Mouse (Mus musculus) layer of hippocampus, adult 8-10 months (tissue): ENCODE results near the gene Olfr550. TPM values are rescaled to one million over a fixed set of nuclear protein-coding genes. Genes with fewer than 3 reads are reported as not detected.
"Not testable (repeated sequence)": the region's sequence is repeated elsewhere in the genome, so short reads cannot be mapped to it uniquely, and the experiment has no call there.

Experiments used
- DNase-seq, 2 experiments: peaks; one replicate each; pipeline ENCODE4 v3.0.0; 2022; ENCODE audit warnings: low spot score in 2 of 2
- total RNA-seq, 4 experiments: library from RNA; stranded (reverse); gene quantifications; 2 replicates each; pipeline ENCODE4 v1.2.4; 2022

Gene Olfr550
- total RNA-seq = 1 to 10 TPM; 1.3 to 3.4 (median 2.2) TPM

DNA sequence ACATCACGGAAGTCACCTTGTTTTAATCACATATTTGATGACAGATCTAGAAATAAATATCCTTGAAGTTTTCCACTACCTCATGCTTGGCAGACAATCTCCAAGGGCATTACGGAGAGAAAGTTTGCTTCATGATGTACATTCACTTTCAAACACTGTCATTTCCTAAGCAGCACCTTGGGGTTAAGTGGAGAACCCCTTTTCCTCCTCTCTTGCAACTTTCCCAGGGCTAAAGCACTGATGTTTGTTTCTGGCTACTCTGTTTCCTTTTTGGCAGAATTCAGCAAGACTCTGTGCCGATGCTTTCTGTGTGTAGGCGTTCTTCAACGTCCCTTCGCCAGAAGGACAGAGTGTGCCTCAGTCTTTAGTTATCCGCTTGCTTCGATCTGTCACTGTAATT lies at the start of gene Olfr550:
Olfr550 (plus strand) TSS at position 301 of the 400 bp plus-strand sequence.
- no peak for DNase-seq

GRCm38 (mm10) chr7:102529052-102529451 lies 42.2 kb upstream of the Olfr550 start:
- no peak for DNase-seq

GRCm38 (mm10) chr7:102534449-102534848 lies 36.8 kb upstream of the Olfr550 start, which contains the start of gene Olfr547:
Olfr547 (plus strand) TSS chr7:102534749.
- DNase-seq = no peak

- DNase-seq = no peak
Measured at GRCm38 (mm10) chr7:102540596-102540995, 30.6 kb upstream of the Olfr550 start, which contains the start of gene Olfr548-ps1. Olfr548-ps1 (plus strand) TSS chr7:102540896.

DNA sequence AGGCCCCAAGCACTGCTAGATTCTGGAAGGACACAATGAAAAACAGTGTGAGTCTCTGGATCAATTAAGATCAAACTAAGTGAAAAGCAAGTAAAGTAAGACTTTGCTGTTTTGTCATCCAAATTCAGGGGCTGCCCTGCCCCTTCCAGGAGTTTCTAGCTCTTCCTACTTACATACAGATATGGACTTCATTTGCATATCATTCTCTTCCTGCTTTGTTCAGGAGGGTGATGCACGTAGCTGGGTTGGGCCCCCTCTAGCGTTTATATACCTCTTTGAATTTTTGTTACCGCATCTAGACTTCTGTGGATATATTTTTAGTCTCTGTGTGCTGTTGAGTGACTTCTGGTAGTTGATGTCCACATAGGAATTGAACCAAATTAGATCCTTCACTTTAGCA lies 30.0 kb upstream of the Olfr550 start:
- no peak for DNase-seq

GRCm38 (mm10) chr7:102549570-102549969 lies 21.7 kb upstream of the Olfr550 start, which contains the start of gene Olfr549:
Olfr549 (plus strand) TSS chr7:102549870.
- DNase-seq = no peak

DNA sequence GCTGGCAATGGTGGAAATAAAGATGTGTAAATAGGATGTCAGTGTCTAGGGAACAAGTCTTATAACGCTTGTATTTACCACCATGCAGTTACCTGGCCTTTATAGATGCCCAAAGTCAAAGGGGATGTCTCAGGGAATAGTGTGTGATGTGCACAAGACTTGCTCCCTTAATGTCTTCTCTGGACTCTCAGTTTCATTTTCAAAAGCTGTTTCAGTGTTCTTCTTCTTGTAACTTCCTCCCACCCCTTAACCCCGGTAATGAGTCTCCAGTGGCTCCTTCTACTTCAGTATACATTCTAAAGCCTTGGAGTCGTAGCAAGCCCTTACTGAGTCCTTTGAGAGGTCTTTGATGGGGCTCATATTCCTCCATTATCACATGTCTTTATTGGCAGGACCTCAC lies 18.0 kb upstream of the Olfr550 start:
- no peak for DNase-seq

GRCm38 (mm10) chr7:102564999-102565997 lies 5.9 kb upstream of the Olfr550 start, which contains the start of gene Trim21:
Trim21 (minus strand) TSS chr7:102565486.
- peak; percentile 34 to 38 for DNase-seq

GRCm38 (mm10) chr7:102566219-102566618 lies 5.0 kb upstream of the Olfr550 start:
- DNase-seq = no peak

DNA sequence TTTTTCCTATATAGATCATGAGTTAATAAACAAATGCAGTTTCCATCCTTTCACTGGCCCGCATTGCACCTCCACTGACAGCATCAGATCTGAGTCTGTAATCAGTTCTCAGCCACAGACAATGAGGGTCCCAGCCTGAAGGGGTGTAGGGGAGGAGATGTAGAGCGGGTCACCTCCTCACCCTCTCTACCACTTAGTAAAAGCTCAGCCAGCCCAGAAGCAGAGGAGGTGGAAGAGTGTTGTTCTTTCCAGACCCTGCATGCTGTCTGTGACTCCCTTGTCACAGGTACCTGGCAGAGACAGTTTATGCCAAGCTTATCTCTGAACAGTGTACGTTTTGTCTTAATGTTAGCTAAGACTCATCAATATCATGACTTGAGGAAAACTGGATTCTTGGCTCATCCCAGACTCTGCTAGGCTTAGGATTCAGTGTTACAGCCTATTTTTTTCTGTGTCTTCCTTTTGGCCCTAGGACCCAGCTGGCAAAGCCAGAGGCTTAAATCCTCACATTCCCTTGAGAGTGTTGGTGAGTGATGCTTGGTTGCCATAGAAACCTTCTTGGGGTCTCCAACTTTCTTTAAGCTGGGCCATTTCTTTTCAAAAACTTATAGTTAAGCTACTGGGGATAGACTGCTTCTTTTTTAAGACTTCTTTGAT lies 2.1 kb downstream of the Olfr550 start:
- DNase-seq = no peak

- no peak for DNase-seq
Measured at GRCm38 (mm10) chr7:102575998-102576397, 4.8 kb downstream of the Olfr550 start.

- DNase-seq = no peak
Measured at GRCm38 (mm10) chr7:102591786-102592185, 20.5 kb downstream of the Olfr550 start, which contains the start of gene Olfr551. Olfr551 (minus strand) TSS chr7:102591886.

DNA sequence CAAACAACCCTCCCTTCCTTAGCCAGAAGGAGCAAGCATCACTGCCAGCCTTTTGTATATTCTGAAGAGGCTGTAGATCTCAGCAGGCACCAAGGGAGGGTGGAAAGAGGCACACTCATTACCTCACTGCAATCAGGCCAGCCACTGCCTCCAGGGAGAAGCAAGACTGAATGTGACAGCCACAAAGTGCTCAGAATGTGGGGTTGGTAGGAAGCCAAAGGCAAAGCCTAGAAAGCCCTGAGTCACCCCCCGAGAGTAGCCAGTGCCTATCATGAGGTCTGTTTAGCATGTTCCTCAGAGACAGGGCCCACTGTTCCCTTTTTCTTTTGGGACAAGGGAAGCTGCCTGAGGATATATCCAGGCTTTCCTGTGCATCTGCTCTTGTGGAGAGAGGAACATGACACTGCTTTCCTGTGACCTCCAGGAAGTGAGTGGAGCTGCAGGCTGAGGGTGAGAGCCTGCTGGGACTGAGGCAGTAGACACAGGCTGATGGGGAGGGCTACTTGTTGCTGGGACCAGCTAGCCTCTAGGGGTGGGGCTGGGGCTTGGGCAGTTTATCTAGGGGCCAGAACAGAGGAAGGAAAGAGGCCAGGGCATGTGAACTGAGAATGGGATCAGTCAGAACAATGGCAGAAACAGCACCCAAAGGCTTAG lies 26.3 kb downstream of the Olfr550 start, which contains the start of gene Olfr552:
Olfr552 (plus strand) TSS at position 393 of the 654 bp plus-strand sequence.
- no peak for DNase-seq

DNA sequence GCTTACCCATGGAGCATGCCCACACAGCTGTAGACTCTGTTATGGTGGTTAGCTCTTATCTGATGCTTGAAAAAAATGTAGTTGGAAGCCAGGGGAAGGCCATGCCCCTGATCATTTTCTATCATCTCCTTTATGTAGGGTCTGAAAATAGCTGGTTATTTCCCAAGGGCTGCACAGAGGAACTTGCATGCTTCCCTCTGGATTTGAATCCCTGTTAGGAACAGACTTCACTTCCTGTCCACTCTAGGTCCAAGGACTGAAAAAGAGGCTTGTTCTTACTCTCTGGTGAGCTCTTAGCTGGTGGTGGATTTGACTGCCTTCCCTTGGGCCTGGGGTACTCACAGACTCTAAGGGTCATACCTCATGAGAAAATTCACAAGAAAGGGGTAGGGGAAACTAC lies 46.9 kb downstream of the Olfr550 start, which contains the start of gene Olfr553:
Olfr553 (minus strand) TSS at position 101 of the 400 bp plus-strand sequence.
- DNase-seq = no peak

- DNase-seq = no peak
Measured at GRCm38 (mm10) chr7:102619608-102620007, 48.4 kb downstream of the Olfr550 start.

DNA sequence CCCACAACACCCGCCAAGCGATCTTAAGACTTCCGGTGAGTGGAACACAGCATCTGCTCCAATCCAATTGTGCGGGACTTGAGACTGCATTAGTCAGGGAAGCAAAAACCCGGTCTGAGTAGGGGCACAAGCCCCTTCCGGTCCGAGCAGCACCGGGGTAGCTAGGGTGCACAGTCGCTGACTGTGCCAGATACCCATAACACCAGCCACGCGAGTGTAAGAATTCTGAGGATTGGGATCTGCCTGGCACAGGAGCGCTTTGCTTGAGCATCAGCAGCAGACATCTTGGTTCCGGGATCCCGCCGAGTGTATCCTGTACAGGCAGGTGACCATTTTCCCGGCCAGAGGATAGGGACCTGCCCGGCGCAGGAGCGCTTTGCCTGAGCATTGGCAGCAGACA lies 49.1 kb downstream of the Olfr550 start:
- DNase-seq = not testable (repeated sequence)

Other genes with a start within 250 kb of the Olfr550 start
- 10 to 100 TPM; 10.7 to 12.0 (median 11.5) TPM for gene Rrm1, start 129.7 kb upstream of the Olfr550 start, total RNA-seq
- not detected for gene Olfr543, start 89.8 kb upstream of the Olfr550 start, total RNA-seq
- gene Olfr544, start 83.1 kb upstream of the Olfr550 start, total RNA-seq = not detected
- gene Olfr545, start 71.9 kb upstream of the Olfr550 start, total RNA-seq = not detected
- gene Olfr547, start 36.7 kb upstream of the Olfr550 start, total RNA-seq = not detected
- not detected for gene Olfr548-ps1, start 30.5 kb upstream of the Olfr550 start, total RNA-seq
- not detected for gene Olfr549, start 21.6 kb upstream of the Olfr550 start, total RNA-seq
- 1 to 10 TPM; 3.5 to 5.9 (median 4.8) TPM for gene Trim21, start 6.0 kb upstream of the Olfr550 start, total RNA-seq
- not detected for gene Olfr551, start 20.4 kb downstream of the Olfr550 start, total RNA-seq
- under 1 TPM; 0.14 to 0.33 (median 0.18) TPM for gene Olfr552, start 26.3 kb downstream of the Olfr550 start, total RNA-seq
- not detected for gene Olfr553, start 46.8 kb downstream of the Olfr550 start, total RNA-seq
- under 1 TPM in 1 of 4 experiments, not detected in 3; 0.24 TPM for gene Olfr554, start 67.0 kb downstream of the Olfr550 start, total RNA-seq
- not detected for gene Olfr555, start 87.4 kb downstream of the Olfr550 start, total RNA-seq
- under 1 TPM in 1 of 4 experiments, not detected in 3; 0.19 TPM for gene Olfr556, start 93.5 kb downstream of the Olfr550 start, total RNA-seq
- 1 to 10 TPM; 6.8 to 8.6 (median 8.0) TPM for gene Trim68, start 115.9 kb downstream of the Olfr550 start, total RNA-seq
- gene Olfr557, start 124.5 kb downstream of the Olfr550 start, total RNA-seq = under 1 TPM; 0.12 to 0.85 (median 0.17) TPM
- under 1 TPM; 0.31 to 0.49 (median 0.39) TPM for gene Olfr558, start 130.8 kb downstream of the Olfr550 start, total RNA-seq
- not detected for gene Olfr33, start 147.6 kb downstream of the Olfr550 start, total RNA-seq
- gene Olfr559, start 156.0 kb downstream of the Olfr550 start, total RNA-seq = not detected
- not detected for gene Olfr560, start 187.9 kb downstream of the Olfr550 start, total RNA-seq
- under 1 TPM in 3 of 4 experiments, not detected in 1; 0.13 to 0.37 (median 0.16) TPM for gene Olfr78, start 188.0 kb downstream of the Olfr550 start, total RNA-seq
- not detected for gene Olfr561, start 199.8 kb downstream of the Olfr550 start, total RNA-seq
- under 1 TPM in 3 of 4 experiments, not detected in 1; 0.40 to 0.68 (median 0.51) TPM for gene Olfr564, start 232.0 kb downstream of the Olfr550 start, total RNA-seq